Mouse (Mus musculus): ENCODE measurements around the gene Focad.

GRCm38 (mm10) chr4:88439669-88440123, 345.3 kb downstream of the Focad start:
- TF ChIP-seq POLR2A (IDR thresholded peaks at IDR 0.05; ENCODE audit: control insufficient read depth, extremely low read depth, insufficient read depth, low read length, poor library complexity) (no peak), CTCF (IDR thresholded peaks at IDR 0.05; ENCODE audit: borderline replicate concordance, control insufficient read depth, extremely low read depth, insufficient read depth, low read length, poor library complexity) (no peak)
